Mouse (Mus musculus): ENCODE measurements around the gene AC140267.1. TPM values are rescaled to one million over a fixed set of nuclear protein-coding genes. Genes with fewer than 3 reads are reported as not detected.

Gene AC140267.1
- not detected in 2 replicates for polyA plus RNA-seq (2015; fragmentation: Nextera tagmentation; extraction: Ambion mirVana)

GRCm38 (mm10) chr15:80235535-80235934, at the start of gene AC140267.1:
Gene AC140267.1 (plus strand): TSS chr15:80235835.

GRCm38 (mm10) chr15:80233733-80234509, 1.7 kb upstream of the AC140267.1 start, which contains the start of gene Mief1:
Gene Mief1 (plus strand): TSS chr15:80234018.

GRCm38 (mm10) chr15:80254847-80255645, 19.4 kb downstream of the AC140267.1 start, which contains the start of gene Atf4:
Gene Atf4 (plus strand): TSS chr15:80255184.

GRCm38 (mm10) chr15:80263610-80264575, 28.3 kb downstream of the AC140267.1 start, which contains the start of gene Rps19bp1:
Gene Rps19bp1 (minus strand): TSS chr15:80264315.

Other genes starting within 250 kb of the AC140267.1 start
- 11.0 and 11.7 TPM in 2 replicates for gene Pdgfb, start 220.9 kb upstream of the AC140267.1 start, polyA plus RNA-seq (2015; fragmentation: Nextera tagmentation; extraction: Ambion mirVana)
- gene Syngr1, start 144.5 kb upstream of the AC140267.1 start, polyA plus RNA-seq (2015; fragmentation: Nextera tagmentation; extraction: Ambion mirVana): 64.6 and 75.2 TPM in 2 replicates
- gene Rpl3, start 144.0 kb upstream of the AC140267.1 start, polyA plus RNA-seq (2015; fragmentation: Nextera tagmentation; extraction: Ambion mirVana): 515 and 526 TPM in 2 replicates
- gene Tab1, start 102.7 kb upstream of the AC140267.1 start, polyA plus RNA-seq (2015; fragmentation: Nextera tagmentation; extraction: Ambion mirVana): 26.9 and 27.9 TPM in 2 replicates
- gene Mgat3, start 62.1 kb upstream of the AC140267.1 start, polyA plus RNA-seq (2015; fragmentation: Nextera tagmentation; extraction: Ambion mirVana): 19.0 and 21.9 TPM in 2 replicates
- gene Mief1, start 1.8 kb upstream of the AC140267.1 start, polyA plus RNA-seq (2015; fragmentation: Nextera tagmentation; extraction: Ambion mirVana): 21.8 and 22.1 TPM in 2 replicates
- 90.5 and 97.6 TPM in 2 replicates for gene Atf4, start 19.3 kb downstream of the AC140267.1 start, polyA plus RNA-seq (2015; fragmentation: Nextera tagmentation; extraction: Ambion mirVana)
- gene Rps19bp1, start 28.5 kb downstream of the AC140267.1 start, polyA plus RNA-seq (2015; fragmentation: Nextera tagmentation; extraction: Ambion mirVana): 89.3 and 94.1 TPM in 2 replicates
- gene Cacna1i, start 51.4 kb downstream of the AC140267.1 start, polyA plus RNA-seq (2015; fragmentation: Nextera tagmentation; extraction: Ambion mirVana): 0.72 and 0.83 TPM in 2 replicates